Comparison of ENCODE assay signal across 18 mouse cellular contexts in the genomic region with DNA sequence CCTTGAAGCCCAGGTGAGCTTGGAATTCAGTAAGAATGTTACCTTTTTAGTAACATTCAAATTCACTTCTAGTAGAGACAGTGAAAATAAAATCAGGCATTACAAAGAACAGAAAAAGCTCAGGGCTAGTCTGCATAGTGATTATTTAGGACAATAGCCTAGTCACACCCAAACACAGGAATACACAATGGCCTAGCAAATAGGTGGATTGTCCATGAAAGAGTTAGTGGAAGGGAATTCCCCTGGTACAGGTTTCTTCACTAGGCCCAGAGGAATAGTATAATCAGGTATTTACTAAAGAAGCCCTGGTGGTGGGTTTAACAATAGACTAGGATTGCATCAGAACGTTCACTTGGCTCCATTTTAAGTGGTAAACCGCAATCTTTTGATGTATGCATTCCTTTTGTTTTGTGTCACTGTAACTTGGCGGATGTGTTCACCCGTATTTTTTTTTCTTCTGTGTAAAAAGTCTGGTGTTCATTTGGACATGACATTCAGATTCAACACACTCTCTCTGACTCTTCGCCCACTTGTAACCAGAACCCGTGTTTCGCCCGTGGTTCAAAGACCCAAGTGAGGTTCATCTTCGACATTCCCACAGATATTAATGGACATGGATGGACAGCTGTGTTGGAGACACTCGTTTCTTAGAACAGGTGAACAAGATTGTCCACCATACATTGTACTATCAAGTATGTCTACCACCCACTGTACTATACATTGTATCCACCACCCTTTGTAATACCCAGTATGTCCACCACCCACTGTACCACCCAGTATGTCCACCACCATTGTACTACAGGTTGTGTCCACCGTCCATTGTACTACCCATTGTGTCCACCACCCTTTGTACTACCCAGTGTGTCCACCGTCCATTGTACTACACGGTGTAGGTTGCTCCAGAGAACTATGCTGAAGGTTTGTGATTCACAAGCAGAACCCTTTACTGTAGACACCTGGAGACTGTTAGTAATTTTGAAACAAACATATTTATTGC.
DNase-seq lines count a peak whose midpoint lies in the region; ATAC-seq lines count a peak whose summit lies in the region.
"Had no signal": no experiment of that assay in that cellular context is flagged by ENCODE, and none has a peak within 500 bp of the region (broad histone marks: within the 10 kb centered on the region; RNA-seq: fewer than 3 reads in every experiment).

No protein-coding gene starts in this region.

- H3K9ac ChIP-seq in hindbrain, embryonic 14.5 days = no peak overlapping the region
- no peak overlapping the region for H3K9ac ChIP-seq in hindbrain, embryonic 12.5 days
- no peak overlapping the region for H3K9ac ChIP-seq in limb, embryonic 12.5 days (replicated peaks)
- H3K9ac ChIP-seq in heart, embryonic 11.5 days (ENCODE audit: low read depth, low read length) = no peak overlapping the region
- H3K9ac ChIP-seq: forebrain, postnatal 0 days; kidney, embryonic 15.5 days; liver, embryonic 15.5 days had no signal

- peak; percentile 59; the same call in 1 of the 2 replicates for ATAC-seq in hindbrain, embryonic 14.5 days (ENCODE audit: low FRiP score)
- ATAC-seq in hindbrain, embryonic 12.5 days (ENCODE audit: low FRiP score) = no peak
- peak; percentile 73; the same call in 1 of the 2 replicates for ATAC-seq in limb, embryonic 12.5 days (ENCODE audit: insufficient number of reproducible peaks, insufficient read depth, low FRiP score, low TSS enrichment, low read depth)
- no peak; the same call in 1 of the 2 replicates for ATAC-seq in heart, embryonic 11.5 days (replicated peaks; ENCODE audit: insufficient number of reproducible peaks, low FRiP score, low TSS enrichment)
- ATAC-seq: forebrain, postnatal 0 days had no signal

- no peaks in the 10 kb centered on the region for H3K36me3 ChIP-seq in hindbrain, embryonic 14.5 days (replicated peaks; ENCODE audit: control insufficient read depth, insufficient read depth)
- H3K36me3 ChIP-seq in hindbrain, embryonic 12.5 days = no peaks in the 10 kb centered on the region
- H3K36me3 ChIP-seq in limb, embryonic 12.5 days = no peaks in the 10 kb centered on the region
- H3K36me3 ChIP-seq in heart, embryonic 11.5 days (ENCODE audit: control insufficient read depth, insufficient read depth, low read length) = no peaks in the 10 kb centered on the region
- H3K36me3 ChIP-seq: kidney, embryonic 15.5 days; liver, embryonic 15.5 days had no signal

- H3K4me3 ChIP-seq in hindbrain, embryonic 14.5 days (replicated peaks; ENCODE audit: low read length) = no peak overlapping the region
- H3K4me3 ChIP-seq in hindbrain, embryonic 12.5 days = no peak overlapping the region
- H3K4me3 ChIP-seq in limb, embryonic 12.5 days (replicated peaks) = no peak overlapping the region
- no peak overlapping the region for H3K4me3 ChIP-seq in heart, embryonic 11.5 days (ENCODE audit: low read depth, low read length)
- H3K4me3 ChIP-seq: heart, adult 2 months; kidney, embryonic 15.5 days; liver, embryonic 15.5 days had no signal

- H3K27ac ChIP-seq in hindbrain, embryonic 14.5 days = no peak overlapping the region
- no peak overlapping the region for H3K27ac ChIP-seq in hindbrain, embryonic 12.5 days
- H3K27ac ChIP-seq in limb, embryonic 12.5 days = no peak overlapping the region
- H3K27ac ChIP-seq in heart, embryonic 11.5 days (ENCODE audit: low read depth, low read length) = no peak overlapping the region
- H3K27ac ChIP-seq: heart, adult 2 months; kidney, embryonic 15.5 days; liver, embryonic 15.5 days had no signal

- no peak for DNase-seq in hindbrain, embryonic 14.5 days (ENCODE audit: low spot score)
- DNase-seq in 3T3-L1 (ENCODE audit: low read depth, low spot score) (peak; percentile 85), ES-CJ7 (ENCODE audit: low read depth, low spot score) (peak; percentile 45)
- DNase-seq in spleen, postnatal 4 days (ENCODE audit: low spot score in 2 of 2) = no peak
- DNase-seq: adrenal gland, postnatal 25 days; cerebellum, adult 8-10 months; forebrain, postnatal 0 days; gastrocnemius, postnatal 10 days; heart, adult 2 months; heart, postnatal 14 days; left cerebral cortex, postnatal 4 days; lung, postnatal 10 days; thymus, postnatal 4 days had no signal

- no peak overlapping the region for H3K4me2 ChIP-seq in hindbrain, embryonic 14.5 days (replicated peaks)
- H3K4me2 ChIP-seq in hindbrain, embryonic 12.5 days (replicated peaks) = no peak overlapping the region
- H3K4me2 ChIP-seq in limb, embryonic 12.5 days = no peak overlapping the region
- no peak overlapping the region for H3K4me2 ChIP-seq in heart, embryonic 11.5 days
- H3K4me2 ChIP-seq: kidney, embryonic 15.5 days; liver, embryonic 15.5 days had no signal

- no peaks in the 10 kb centered on the region for H3K9me3 ChIP-seq in hindbrain, embryonic 14.5 days (ENCODE audit: control insufficient read depth, low read length)
- H3K9me3 ChIP-seq in hindbrain, embryonic 12.5 days (replicated peaks) = no peaks in the 10 kb centered on the region
- H3K9me3 ChIP-seq in limb, embryonic 12.5 days = no peaks in the 10 kb centered on the region
- H3K9me3 ChIP-seq in heart, embryonic 11.5 days (replicated peaks; ENCODE audit: control insufficient read depth, low read length) = no peaks in the 10 kb centered on the region
- H3K9me3 ChIP-seq: kidney, embryonic 15.5 days; liver, embryonic 15.5 days had no signal

- H3K27me3 ChIP-seq in hindbrain, embryonic 14.5 days (ENCODE audit: control insufficient read depth, insufficient read depth, low read length) = no peaks in the 10 kb centered on the region
- H3K27me3 ChIP-seq in hindbrain, embryonic 12.5 days = no peaks in the 10 kb centered on the region
- H3K27me3 ChIP-seq in limb, embryonic 12.5 days = no peaks in the 10 kb centered on the region
- no peaks in the 10 kb centered on the region for H3K27me3 ChIP-seq in heart, embryonic 11.5 days (ENCODE audit: control insufficient read depth, insufficient read depth, low read length)
- H3K27me3 ChIP-seq: kidney, embryonic 15.5 days; liver, embryonic 15.5 days had no signal

- no peaks in the 10 kb centered on the region for H3K4me1 ChIP-seq in hindbrain, embryonic 14.5 days (replicated peaks; ENCODE audit: control insufficient read depth, insufficient read depth, low read length)
- no peaks in the 10 kb centered on the region for H3K4me1 ChIP-seq in hindbrain, embryonic 12.5 days
- no peaks in the 10 kb centered on the region for H3K4me1 ChIP-seq in limb, embryonic 12.5 days (replicated peaks)
- no peaks in the 10 kb centered on the region for H3K4me1 ChIP-seq in heart, embryonic 11.5 days (ENCODE audit: control insufficient read depth, insufficient read depth, low read length)
- H3K4me1 ChIP-seq: kidney, embryonic 15.5 days; liver, embryonic 15.5 days had no signal

- WGBS in hindbrain, embryonic 14.5 days = 90% methylated on average over 13 of the region's 13 CpGs
- 91% methylated on average over 13 of the region's 13 CpGs for WGBS in hindbrain, embryonic 12.5 days
- 89% methylated on average over 13 of the region's 13 CpGs for WGBS in limb, embryonic 12.5 days
- 79% methylated on average over 13 of the region's 13 CpGs for WGBS in heart, embryonic 11.5 days (ENCODE audit: insufficient replicate concordance)

Comparison
In these comparisons a context has a peak if more than half of its experiments do, and no peak if none do; other contexts are left out.
1. ATAC-seq: peak in hindbrain, embryonic 14.5 days (single experiment) and limb, embryonic 12.5 days (single experiment); none in hindbrain, embryonic 12.5 days (single experiment) and heart, embryonic 11.5 days (single experiment).
2. DNase-seq: peak in 3T3-L1 (single experiment) and ES-CJ7 (single experiment); none in hindbrain, embryonic 14.5 days (single experiment) and spleen, postnatal 4 days (0 of 2).